Mouse (Mus musculus): ENCODE data around the gene Oas1c. TPM values are rescaled to one million over a fixed set of nuclear protein-coding genes. Genes with fewer than 3 reads are reported as not detected.

The Oas1c gene
- total RNA-seq, 2 experiments from 2014 or later: 0.66 to 0.94 TPM

- intact Hi-C loops (cut with DNase I): no loop called here
- peak; percentile 35 to 55 for DNase-seq (ENCODE audit: low spot score in 2 of 2)
Measured at GRCm38 (mm10) chr5:120793043-120793442, 19.3 kb downstream of the Oas1c start.

GRCm38 (mm10) chr5:120787042-120787441 lies 25.3 kb downstream of the Oas1c start:
- no peak for DNase-seq (ENCODE audit: low spot score in 2 of 2)
- intact Hi-C loops (cut with DNase I): no loop called here

GRCm38 (mm10) chr5:120782446-120782845 lies 29.9 kb downstream of the Oas1c start:
- intact Hi-C loops (cut with DNase I): no loop called here
- DNase-seq (ENCODE audit: low spot score in 2 of 2): no peak

GRCm38 (mm10) chr5:120781646-120782045 lies 30.7 kb downstream of the Oas1c start:
- DNase-seq (ENCODE audit: low spot score in 2 of 2): no peak
- intact Hi-C loops (cut with DNase I): no loop called here

- peak; percentile 16 to 36 for DNase-seq (ENCODE audit: low spot score in 2 of 2)
- intact Hi-C loops (cut with DNase I): no loop called here
Measured at GRCm38 (mm10) chr5:120779922-120780321, 32.4 kb downstream of the Oas1c start.

GRCm38 (mm10) chr5:120778941-120779340 lies 33.4 kb downstream of the Oas1c start:
- intact Hi-C loops (cut with DNase I): no loop called here
- no peak for DNase-seq (ENCODE audit: low spot score in 2 of 2)

GRCm38 (mm10) chr5:120777478-120777877 lies 34.8 kb downstream of the Oas1c start, which contains the start of gene Oas3:
TSS of gene Oas3 (minus strand) at chr5:120777661.
- intact Hi-C loops (cut with DNase I): no loop called here
- DNase-seq (ENCODE audit: low spot score in 2 of 2): no peak

- intact Hi-C loops (cut with DNase I): no loop called here
- DNase-seq (ENCODE audit: low spot score in 2 of 2): no peak
Measured at GRCm38 (mm10) chr5:120776801-120777200, 35.5 kb downstream of the Oas1c start.

- no peak for DNase-seq (ENCODE audit: low spot score in 2 of 2)
- intact Hi-C loops (cut with DNase I): no loop called here
Measured at GRCm38 (mm10) chr5:120775287-120775985, 36.9 kb downstream of the Oas1c start.

- no peak for DNase-seq (ENCODE audit: low spot score in 2 of 2)
- intact Hi-C loops (cut with DNase I): no loop called here
Measured at GRCm38 (mm10) chr5:120769396-120769795, 42.9 kb downstream of the Oas1c start.

- intact Hi-C loops (cut with DNase I): no loop called here
- DNase-seq (ENCODE audit: low spot score in 2 of 2): no peak
Measured at GRCm38 (mm10) chr5:120765010-120765409, 47.3 kb downstream of the Oas1c start.

GRCm38 (mm10) chr5:120761901-120762300 lies 50.4 kb downstream of the Oas1c start:
- DNase-seq (ENCODE audit: low spot score in 2 of 2): no peak
- intact Hi-C loops (cut with DNase I): no loop called here

GRCm38 (mm10) chr5:120754215-120754614 lies 58.1 kb downstream of the Oas1c start:
- intact Hi-C loops (cut with DNase I): no loop called here
- DNase-seq (ENCODE audit: low spot score in 2 of 2): no peak

GRCm38 (mm10) chr5:120752786-120753185 lies 59.5 kb downstream of the Oas1c start:
- intact Hi-C loops (cut with DNase I): no loop called here
- no peak for DNase-seq (ENCODE audit: low spot score in 2 of 2)

- DNase-seq (ENCODE audit: low spot score in 2 of 2): no peak
- intact Hi-C loops (cut with DNase I): no loop called here
Measured at GRCm38 (mm10) chr5:120751206-120751605, 61.1 kb downstream of the Oas1c start.

Small RNA genes within 50 kb of the gene (microRNA-seq; reads per million reads assigned to microRNA genes)
- 0 reads per million in 2 experiments for gene Gm22907

Other genes with a start within 250 kb of the Oas1c start
- gene Tpcn1, start 223.8 kb downstream of the Oas1c start, total RNA-seq (2021): 10 to 100 TPM; 33.9 to 39.4 TPM
- under 1 TPM; 0.32 to 0.48 TPM for gene Iqcd, start 223.5 kb downstream of the Oas1c start, total RNA-seq (2021)
- 10 to 100 TPM; 31.4 to 32.6 TPM for gene Rita1, start 199.9 kb downstream of the Oas1c start, total RNA-seq (2021)
- gene Ddx54, start 199.8 kb downstream of the Oas1c start, total RNA-seq (2021): 10 to 100 TPM; 38.7 to 39.6 TPM
- not detected for gene Cfap73, start 178.3 kb downstream of the Oas1c start, total RNA-seq (2021)
- 10 to 100 TPM; 81.0 to 82.3 TPM for gene Rasal1, start 163.7 kb downstream of the Oas1c start, total RNA-seq (2021)
- 10 to 100 TPM; 68.9 to 71.2 TPM for gene Dtx1, start 100.6 kb downstream of the Oas1c start, total RNA-seq (2021)
- under 1 TPM in 1 of 2 experiments, not detected in 1; 0.30 TPM for gene Oas2, start 62.7 kb downstream of the Oas1c start, total RNA-seq (2021)
- not detected for gene Oas3, start 34.9 kb downstream of the Oas1c start, total RNA-seq (2021)
- not detected for gene Oas1e, start 17.0 kb downstream of the Oas1c start, total RNA-seq (2021)
- gene Oas1f, start 34.9 kb upstream of the Oas1c start, total RNA-seq (2021): not detected
- not detected for gene Oas1h, start 48.9 kb upstream of the Oas1c start, total RNA-seq (2021)
- gene Oas1g, start 75.1 kb upstream of the Oas1c start, total RNA-seq (2021): under 1 TPM in 1 of 2 experiments, not detected in 1; 0.30 TPM
- under 1 TPM in 1 of 2 experiments, not detected in 1; 0.25 TPM for gene Oas1a, start 95.0 kb upstream of the Oas1c start, total RNA-seq (2021)
- not detected for gene Oas1d, start 102.0 kb upstream of the Oas1c start, total RNA-seq (2021)
- 100 to 1,000 TPM; 314 to 322 TPM for gene Rph3a, start 197.6 kb upstream of the Oas1c start, total RNA-seq (2021)

Measured in left cerebral cortex, postnatal 25 days (tissue).